Mouse (Mus musculus): ENCODE measurements at regions not wholly inside any gene's neighbourhood (a gene's known extent, or its start where the extent isn't known, plus 50 kb on each side); places are given as distances from the start of the nearest gene placed in this dataset.

- DNase-seq = no peak
These were observed 704.2 kb upstream of the Api5 start for GRCm38 (mm10) chr2:95142151-95142550.

GRCm38 (mm10) chr2:95140116-95140515 lies 702.2 kb upstream of the Api5 start:
- DNase-seq = no peak

- DNase-seq = no peak
These were observed 698.7 kb upstream of the Api5 start for GRCm38 (mm10) chr2:95136636-95137035.

GRCm38 (mm10) chr2:95131181-95131580 lies 693.2 kb upstream of the Api5 start:
- DNase-seq = no peak

GRCm38 (mm10) chr2:95128721-95129120 lies 690.8 kb upstream of the Api5 start:
- DNase-seq = no peak

GRCm38 (mm10) chr2:95119544-95119943 lies 681.6 kb upstream of the Api5 start:
- no peak for DNase-seq

GRCm38 (mm10) chr2:95097055-95097454 lies 659.1 kb upstream of the Api5 start:
- DNase-seq = no peak

GRCm38 (mm10) chr2:95054636-95055035 lies 616.7 kb upstream of the Api5 start:
- DNase-seq = peak; percentile 1

- DNase-seq = no peak
These were observed 615.9 kb upstream of the Api5 start for GRCm38 (mm10) chr2:95053866-95054265.

All from embryo, embryonic 11 days (tissue).